In the genomic region with DNA sequence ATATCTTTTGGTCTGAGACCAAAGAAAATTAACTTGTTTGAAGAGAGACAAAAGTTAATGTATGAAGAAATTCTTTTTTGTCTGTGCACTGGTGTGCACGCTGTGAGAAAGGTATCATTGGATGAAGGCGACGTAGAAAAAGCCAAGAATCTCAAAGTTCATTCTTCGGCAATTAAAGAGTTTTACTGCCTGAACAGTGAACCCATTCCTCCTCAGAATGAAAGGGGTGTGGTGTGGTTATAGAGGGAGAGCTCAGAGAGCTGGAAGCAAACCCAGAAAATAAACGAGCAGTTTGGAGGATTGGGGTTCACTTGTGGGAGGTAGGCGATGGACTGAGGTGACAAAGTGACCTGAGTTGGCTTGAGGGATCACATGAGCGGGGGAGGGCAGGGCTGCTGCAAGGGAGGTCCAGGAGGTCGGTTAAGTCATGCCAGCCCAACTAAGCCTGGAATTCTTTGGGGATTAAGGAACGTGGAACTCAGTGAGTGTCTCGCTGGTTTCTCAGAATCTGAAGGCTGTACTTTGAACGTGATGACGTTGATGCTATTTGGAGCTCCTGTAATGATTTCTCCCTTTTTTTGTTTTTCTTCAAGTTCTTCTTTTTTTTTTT, we compare ENCODE assay signal across 32 mouse cellular contexts. TPM values are rescaled to one million over a fixed set of nuclear protein-coding genes. Genes with fewer than 3 reads are reported as not detected.
DNase-seq lines count a peak whose midpoint lies in the region; ATAC-seq lines count a peak whose summit lies in the region.
"Had no signal": no experiment of that assay in that cellular context is flagged by ENCODE, and none has a peak within 500 bp of the region (broad histone marks: within the 10 kb centered on the region; RNA-seq: fewer than 3 reads in every experiment).

No protein-coding gene starts in this region.

- H3K9ac ChIP-seq in kidney, embryonic 14.5 days (ENCODE audit: low read depth, low read length) = no peak overlapping the region
- H3K9ac ChIP-seq in intestine, embryonic 16.5 days (ENCODE audit: low read depth, low read length) = no peak overlapping the region
- H3K9ac ChIP-seq: forebrain, embryonic 15.5 days; heart, embryonic 13.5 days; limb, embryonic 13.5 days; liver, embryonic 12.5 days; midbrain, embryonic 12.5 days had no signal

- no peak overlapping the region for H3K4me3 ChIP-seq in kidney, embryonic 14.5 days (ENCODE audit: low read length)
- peak overlapping the region; percentile 23 for H3K4me3 ChIP-seq in intestine, embryonic 16.5 days (ENCODE audit: low read length)
- no peak overlapping the region for H3K4me3 ChIP-seq in limb, embryonic 10.5 days
- H3K4me3 ChIP-seq: forebrain, embryonic 15.5 days; heart, embryonic 13.5 days; limb, embryonic 13.5 days; liver, embryonic 12.5 days; midbrain, embryonic 12.5 days had no signal

- DNase-seq in kidney, adult 18-20 months = peak; percentile 76
- peak; percentile 71 for DNase-seq in kidney, postnatal 14 days
- DNase-seq in yolk sac, embryonic 10.5 days (ENCODE audit: low spot score) = peak; percentile 80
- DNase-seq in left cerebral cortex, postnatal 4 days = no peak
- DNase-seq in limb, embryonic 10.5 days (ENCODE audit: low spot score) = no peak
- DNase-seq: adrenal gland, postnatal 36 days; cerebellum, adult 11 months; cerebellum, adult 9-11 months; gastrocnemius, postnatal 14 days; heart, adult 18-20 months; heart, postnatal 14 days; lung, adult 18-20 months; lung, postnatal 10 days; right cerebral cortex, postnatal 14 days; thymus, postnatal 25 days had no signal

- no peak for ATAC-seq in kidney, embryonic 14.5 days (ENCODE audit: low FRiP score, low TSS enrichment)
- peak; percentile 83 for ATAC-seq in intestine, embryonic 16.5 days
- ATAC-seq: forebrain, embryonic 15.5 days; hindbrain, postnatal 0 days; liver, embryonic 12.5 days had no signal

- no peak overlapping the region for H3K27ac ChIP-seq in kidney, embryonic 14.5 days (ENCODE audit: low read depth, low read length)
- H3K27ac ChIP-seq in intestine, embryonic 16.5 days (ENCODE audit: low read length) = peak overlapping the region; percentile 88
- H3K27ac ChIP-seq in limb, embryonic 10.5 days = no peak overlapping the region
- H3K27ac ChIP-seq: embryonic facial prominence, embryonic 10.5 days; forebrain, embryonic 15.5 days; heart, embryonic 13.5 days; hindbrain, postnatal 0 days; layer of hippocampus, adult 2 months; limb, embryonic 13.5 days; liver, embryonic 12.5 days; midbrain, embryonic 12.5 days had no signal

- intact Hi-C loops in left cerebral cortex, postnatal 4 days (cut with DNase I) = no loop called here

- no peaks in the 10 kb centered on the region for H3K36me3 ChIP-seq in kidney, embryonic 14.5 days (ENCODE audit: control insufficient read depth, insufficient read depth, low read length)
- H3K36me3 ChIP-seq in intestine, embryonic 16.5 days (ENCODE audit: control insufficient read depth, insufficient read depth, low read length) = no peaks in the 10 kb centered on the region
- no peaks in the 10 kb centered on the region for H3K36me3 ChIP-seq in limb, embryonic 10.5 days
- H3K36me3 ChIP-seq: embryonic facial prominence, embryonic 10.5 days; forebrain, embryonic 15.5 days; heart, embryonic 13.5 days; limb, embryonic 13.5 days; liver, embryonic 12.5 days; midbrain, embryonic 12.5 days had no signal

- WGBS in kidney, embryonic 14.5 days = 50% methylated on average over 12 of the region's 12 CpGs
- 34% methylated on average over 12 of the region's 12 CpGs for WGBS in intestine, embryonic 16.5 days
- WGBS in limb, embryonic 10.5 days = 49% methylated on average over 12 of the region's 12 CpGs

- H3K9me3 ChIP-seq in kidney, embryonic 14.5 days (ENCODE audit: control insufficient read depth, low read length) = no peaks in the 10 kb centered on the region
- H3K9me3 ChIP-seq in intestine, embryonic 16.5 days (ENCODE audit: control insufficient read depth, low read length) = no peaks in the 10 kb centered on the region
- H3K9me3 ChIP-seq in limb, embryonic 10.5 days (replicated peaks) = no peaks in the 10 kb centered on the region
- H3K9me3 ChIP-seq: embryonic facial prominence, embryonic 10.5 days; forebrain, embryonic 15.5 days; heart, embryonic 13.5 days; limb, embryonic 13.5 days; liver, embryonic 12.5 days; midbrain, embryonic 12.5 days had no signal

- H3K4me1 ChIP-seq in kidney, embryonic 14.5 days (ENCODE audit: control insufficient read depth, insufficient read depth, low read length) = no peaks in the 10 kb centered on the region
- H3K4me1 ChIP-seq in intestine, embryonic 16.5 days (ENCODE audit: control insufficient read depth, insufficient read depth, low read length) = peaks cover 6% of the 10 kb centered on the region; the same call in 1 of the 2 replicates
- no peaks in the 10 kb centered on the region for H3K4me1 ChIP-seq in limb, embryonic 10.5 days
- H3K4me1 ChIP-seq: embryonic facial prominence, embryonic 10.5 days; forebrain, embryonic 15.5 days; heart, embryonic 13.5 days; limb, embryonic 13.5 days; liver, embryonic 12.5 days; midbrain, embryonic 12.5 days had no signal

- peaks cover 37% of the 10 kb centered on the region for H3K27me3 ChIP-seq in kidney, embryonic 14.5 days (ENCODE audit: control insufficient read depth, insufficient read depth, low read length)
- H3K27me3 ChIP-seq in intestine, embryonic 16.5 days (replicated peaks; ENCODE audit: control insufficient read depth, insufficient read depth, low read length) = peaks cover 2% of the 10 kb centered on the region; the same call in 1 of the 2 replicates
- peaks cover 64% of the 10 kb centered on the region for H3K27me3 ChIP-seq in limb, embryonic 10.5 days (ENCODE audit: low read depth, poor library complexity, severe bottlenecking)

- no peak overlapping the region for H3K4me2 ChIP-seq in kidney, embryonic 14.5 days (replicated peaks; ENCODE audit: low read depth, low read length)
- peak overlapping the region; percentile 43 for H3K4me2 ChIP-seq in intestine, embryonic 16.5 days (ENCODE audit: low read depth, low read length)
- H3K4me2 ChIP-seq: heart, embryonic 13.5 days; limb, embryonic 13.5 days; liver, embryonic 12.5 days had no signal

RNA-seq across cellular contexts. Expression of gene Cfap65, which starts 0.9 kb away (rescaled TPM):
- polyA plus RNA-seq in kidney, embryonic 14.5 days (2014; fragmentation: Nextera tagmentation; extraction: Ambion mirVana) = not detected in 2 replicates
- polyA plus RNA-seq in intestine, embryonic 16.5 days (2015; fragmentation: Nextera tagmentation; extraction: Ambion mirVana) = 0.07 and 0.16 TPM in 2 replicates
- 1 to 10 TPM; 1.5 to 1.8 TPM for total RNA-seq in left cerebral cortex, postnatal 4 days (2021)
- polyA plus RNA-seq in limb, embryonic 10.5 days (2016; fragmentation: Nextera tagmentation; extraction: Ambion mirVana) = not detected in 2 replicates
- total RNA-seq: adrenal gland, postnatal 36 days; common myeloid progenitor, adult 5-6 weeks; gastrocnemius, postnatal 14 days; megakaryocyte progenitor cell, adult 5-6 weeks; monocyte, adult 5-6 weeks; neutrophil, adult 5-6 weeks had no signal
- polyA plus RNA-seq: embryonic facial prominence, embryonic 10.5 days; heart, embryonic 13.5 days; limb, embryonic 13.5 days; liver, embryonic 12.5 days; spleen, adult 2 months had no signal

RNA-seq across cellular contexts. Expression of gene Ihh, which starts 15.1 kb away (rescaled TPM):
- polyA plus RNA-seq in kidney, embryonic 14.5 days (2014; fragmentation: Nextera tagmentation; extraction: Ambion mirVana) = 0.43 and 0.84 TPM in 2 replicates
- 25.3 and 27.9 TPM in 2 replicates for polyA plus RNA-seq in intestine, embryonic 16.5 days (2015; fragmentation: Nextera tagmentation; extraction: Ambion mirVana)
- total RNA-seq in left cerebral cortex, postnatal 4 days (2021) = under 1 TPM; 0.28 to 0.40 TPM
- 0.08 and 0.11 TPM in 2 replicates for polyA plus RNA-seq in limb, embryonic 10.5 days (2016; fragmentation: Nextera tagmentation; extraction: Ambion mirVana)
- total RNA-seq: adrenal gland, postnatal 36 days; common myeloid progenitor, adult 5-6 weeks; monocyte, adult 5-6 weeks; neutrophil, adult 5-6 weeks had no signal
- polyA plus RNA-seq: embryonic facial prominence, embryonic 10.5 days had no signal

RNA-seq across cellular contexts. Expression of gene Cryba2, which starts 43.4 kb away (rescaled TPM):
- polyA plus RNA-seq in kidney, embryonic 14.5 days (2014; fragmentation: Nextera tagmentation; extraction: Ambion mirVana) = not detected in 2 replicates
- polyA plus RNA-seq in intestine, embryonic 16.5 days (2015; fragmentation: Nextera tagmentation; extraction: Ambion mirVana) = 1.5 and 2.4 TPM in 2 replicates
- total RNA-seq in left cerebral cortex, postnatal 4 days (2021) = not detected
- polyA plus RNA-seq in limb, embryonic 10.5 days (2016; fragmentation: Nextera tagmentation; extraction: Ambion mirVana) = not detected in 2 replicates
- total RNA-seq: common myeloid progenitor, adult 5-6 weeks; gastrocnemius, postnatal 14 days; heart, adult 18-20 months; heart, postnatal 14 days; hindbrain, postnatal 0 days; layer of hippocampus, adult 2 months; left cerebral cortex, postnatal 10 days; megakaryocyte progenitor cell, adult 5-6 weeks; monocyte, adult 5-6 weeks; neutrophil, adult 5-6 weeks had no signal
- polyA plus RNA-seq: embryonic facial prominence, embryonic 10.5 days; forebrain, embryonic 15.5 days; heart, embryonic 13.5 days; limb, embryonic 13.5 days; liver, embryonic 12.5 days; midbrain, embryonic 12.5 days; spleen, adult 2 months had no signal

RNA-seq across cellular contexts. Expression of gene Fev, which starts 51.1 kb away (rescaled TPM):
- 0.47 and 2.1 TPM in 2 replicates for polyA plus RNA-seq in kidney, embryonic 14.5 days (2014; fragmentation: Nextera tagmentation; extraction: Ambion mirVana)
- polyA plus RNA-seq in intestine, embryonic 16.5 days (2015; fragmentation: Nextera tagmentation; extraction: Ambion mirVana) = 0.95 and 1.5 TPM in 2 replicates
- not detected for total RNA-seq in left cerebral cortex, postnatal 4 days (2021)
- not detected in 2 replicates for polyA plus RNA-seq in limb, embryonic 10.5 days (2016; fragmentation: Nextera tagmentation; extraction: Ambion mirVana)
- total RNA-seq: common myeloid progenitor, adult 5-6 weeks; gastrocnemius, postnatal 14 days; heart, adult 18-20 months; heart, postnatal 14 days; layer of hippocampus, adult 2 months; layer of hippocampus, postnatal 25 days; left cerebral cortex, postnatal 10 days; megakaryocyte progenitor cell, adult 5-6 weeks; monocyte, adult 5-6 weeks; neutrophil, adult 5-6 weeks had no signal
- polyA plus RNA-seq: embryonic facial prominence, embryonic 10.5 days had no signal

Comparison
In these comparisons a context has a peak if more than half of its experiments do, and no peak if none do; other contexts are left out.
1. DNase-seq: peak in kidney, adult 18-20 months (single experiment), kidney, postnatal 14 days (single experiment) and yolk sac, embryonic 10.5 days (single experiment); none in left cerebral cortex, postnatal 4 days (single experiment) and limb, embryonic 10.5 days (single experiment).
2. RNA of gene Ihh, which starts 15.1 kb away (polyA plus RNA-seq): 25.3 to 27.9 TPM in intestine, embryonic 16.5 days; 0.43 to 0.84 TPM in kidney, embryonic 14.5 days and 0.08 to 0.11 TPM in limb, embryonic 10.5 days; every median in the first group is over 10 times any median in the second.